Mouse (Mus musculus): ENCODE measurements around the gene Tubg2.

- no peak for TF ChIP-seq CTCF (IDR thresholded peaks at IDR 0.05; ENCODE audit: low read depth)
- no peak for TF ChIP-seq EP300 (IDR thresholded peaks at IDR 0.05; ENCODE audit: low read depth)
These were observed 8.0 kb downstream of the Tubg2 start for GRCm38 (mm10) chr11:101163476-101164350.

Data from liver, postnatal 0 days (tissue).